Mouse (Mus musculus) adrenal gland, postnatal 36 days (tissue): ENCODE results near the gene Lrrc30. TPM values are rescaled to one million over a fixed set of nuclear protein-coding genes. Genes with fewer than 3 reads are reported as not detected.

Source experiments
- DNase-seq, 2 experiments: peaks; one replicate each; pipeline ENCODE4 v3.0.0; 2021; ENCODE audit warnings: mixed read lengths in 1 of 2
- total RNA-seq, 2 experiments: library from RNA; stranded (reverse); gene quantifications; 2 replicates each; pipeline ENCODE4 v1.2.3; 2021

Lrrc30 gene
- total RNA-seq, 2 experiments from 2014 or later: 0.92 TPM; not detected in 1

DNA sequence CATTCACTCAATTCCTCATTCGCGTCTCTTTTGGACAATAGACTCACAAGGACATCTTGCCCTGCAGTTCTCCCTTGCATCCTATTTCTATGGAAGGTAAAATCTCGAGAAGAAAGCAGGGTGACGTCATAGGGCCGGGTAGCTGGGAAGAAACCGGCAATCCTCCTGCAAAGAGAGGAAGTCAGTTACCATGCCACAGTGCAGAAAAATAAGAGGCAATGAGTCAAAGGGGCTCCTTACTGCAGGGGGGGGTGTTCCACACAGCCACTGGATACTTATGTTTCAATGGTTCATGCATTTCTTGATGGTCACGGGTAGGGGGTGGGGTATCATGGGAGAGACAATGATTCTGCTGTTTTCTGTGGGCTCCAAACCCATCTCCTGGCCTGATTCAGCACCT, 49.1 kb downstream of the Lrrc30 start:
- DNase-seq: no peak

DNA sequence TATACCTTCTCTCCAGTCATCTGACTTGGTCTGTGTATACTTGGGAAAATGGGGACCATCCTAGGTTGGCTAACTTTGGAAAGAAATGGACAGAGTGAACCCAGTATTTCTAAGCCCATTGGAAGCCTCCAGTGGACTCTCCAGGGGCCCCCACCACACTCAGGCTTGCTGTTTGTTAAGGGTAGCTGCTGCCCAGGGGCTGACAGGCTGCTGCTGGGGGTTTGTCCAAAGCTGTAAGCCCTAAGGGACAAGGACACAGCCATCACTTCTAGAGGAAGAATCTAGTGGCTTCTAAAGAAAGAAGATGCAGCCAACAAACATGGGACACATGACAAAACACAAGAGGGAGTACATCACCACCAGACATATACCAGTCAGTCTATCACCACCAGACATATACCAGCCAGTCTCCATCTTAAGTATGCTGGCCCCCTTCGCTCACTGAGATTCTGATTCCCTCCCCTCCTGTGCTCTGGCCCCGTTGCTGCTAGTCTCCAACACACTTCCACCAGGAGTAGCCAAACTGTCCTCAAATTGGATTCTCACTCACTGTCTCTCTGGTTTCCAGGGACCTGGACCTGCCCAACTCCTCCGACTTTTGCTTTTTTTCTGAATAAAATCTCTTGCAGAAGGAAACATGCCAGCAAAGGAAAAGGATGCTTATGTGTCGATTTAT, 49.7 kb downstream of the Lrrc30 start:
- no peak for DNase-seq

DNA sequence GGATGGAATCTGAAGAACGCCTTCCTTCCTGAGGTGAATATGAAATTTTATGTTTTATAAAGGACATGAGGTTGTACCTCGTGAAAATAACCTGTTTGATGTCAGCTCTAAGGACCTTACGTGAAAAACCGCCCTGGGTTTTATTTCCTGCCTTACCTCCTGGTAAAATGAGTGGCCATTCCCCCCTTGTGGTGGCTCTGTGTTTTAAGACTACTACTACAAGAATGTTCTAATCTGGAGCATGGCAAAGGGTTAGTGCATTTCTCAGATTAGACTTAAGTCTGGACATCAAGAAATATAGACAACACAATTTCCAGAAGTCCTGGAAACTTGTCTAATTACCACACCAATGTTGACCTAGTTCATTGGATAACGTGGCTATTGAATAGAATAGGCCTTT, 50.7 kb downstream of the Lrrc30 start:
- DNase-seq: no peak

Other genes starting within 250 kb of the Lrrc30 start
- gene Lama1, start 64.5 kb upstream of the Lrrc30 start, total RNA-seq: 10 to 100 TPM; 10.1 to 15.7 TPM